Mouse (Mus musculus) erythroblast, adult 5-6 weeks (primary cell): ENCODE measurements around the gene Zan. TPM values are rescaled to one million over a fixed set of nuclear protein-coding genes. Genes with fewer than 3 reads are reported as not detected.

Source experiments
- ATAC-seq: replicated peaks from 2 replicates; pipeline ENCODE4 v1.8.0; 2016; ENCODE audit warnings: moderate number of reproducible peaks, mild to moderate bottlenecking, moderate TSS enrichment, inconsistent platforms; ENCODE audit not compliant: poor library complexity, low FRiP score, severe bottlenecking
- total RNA-seq, 2 experiments: library from RNA; stranded (forward) in 1 of 2; stranded (reverse) in 1 of 2; fragments of 150-400 nt in 1 of 2; fragments of 200-764, 138-1000 nt in 1 of 2; gene quantifications; 2 replicates each; pipeline versions ENCODE4 v1.2.3 to v1.2.4; 2015 to 2017; ENCODE audit warnings: low replicate concordance in 2 of 2

Zan gene
- total RNA-seq, 2 experiments from 2014 or later: not detected

GRCm38 (mm10) chr5:137419841-137420240, 57.0 kb downstream of the Zan start:
- no peak for ATAC-seq

DNA sequence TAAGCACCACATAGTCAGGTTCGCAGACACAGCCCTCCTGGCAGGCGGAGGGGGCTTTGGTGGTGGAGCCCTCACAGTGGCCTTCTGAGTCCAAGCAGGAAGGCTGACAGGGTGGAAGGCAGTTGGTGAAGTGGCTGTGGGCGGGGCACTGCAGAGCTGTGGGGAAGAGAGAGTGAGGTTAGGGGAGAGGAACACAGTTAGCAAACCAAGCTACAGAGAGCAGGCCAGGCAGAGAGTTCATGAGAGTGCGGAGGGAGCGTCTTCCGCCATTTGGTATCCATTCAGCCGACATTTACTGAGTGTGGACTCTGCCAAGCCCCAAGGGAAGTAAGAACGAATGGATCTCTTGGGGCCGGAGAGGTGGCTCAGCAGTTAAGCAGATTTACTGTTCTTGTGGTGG, 57.8 kb downstream of the Zan start:
- no peak for ATAC-seq

DNA sequence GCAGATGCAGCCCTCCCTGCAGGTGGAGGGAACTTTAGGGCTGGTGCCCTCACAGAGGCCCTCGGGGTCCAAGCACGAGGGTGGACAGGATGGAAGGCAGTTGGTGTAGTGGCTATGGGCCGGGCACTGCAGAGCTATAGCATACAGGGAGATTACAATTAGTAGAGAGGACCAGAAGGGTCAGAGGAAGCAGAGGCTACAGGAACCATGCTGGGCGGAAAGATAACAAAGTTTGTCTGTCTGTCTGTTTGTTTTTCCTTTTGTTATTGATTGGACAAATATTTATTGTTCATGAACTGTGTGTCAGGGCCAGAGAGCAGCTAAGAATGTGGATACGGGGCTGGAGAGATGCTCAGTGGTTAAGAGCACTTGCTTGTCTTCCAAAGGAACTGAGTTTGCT, 62.6 kb downstream of the Zan start:
- ATAC-seq: no peak

DNA sequence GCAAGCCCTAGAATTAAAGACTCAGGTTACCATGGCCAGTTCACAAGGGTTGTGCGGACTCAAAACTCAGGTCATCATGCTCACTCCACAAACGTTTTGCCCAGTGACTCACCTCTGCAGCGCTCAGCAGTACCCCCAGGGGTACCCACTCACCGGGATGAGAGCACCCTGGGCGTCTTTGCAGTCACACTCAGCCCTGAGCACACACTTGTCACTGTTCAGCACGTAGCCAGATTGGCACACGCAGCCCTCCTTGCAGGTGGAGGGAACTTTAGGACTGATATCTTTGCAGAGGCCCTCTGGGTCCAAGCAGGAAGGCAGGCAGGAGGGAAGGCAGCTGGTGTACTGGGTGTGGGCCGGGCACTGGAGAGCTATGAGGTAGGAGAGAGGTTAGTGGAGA, 65.6 kb downstream of the Zan start:
- ATAC-seq: no peak

GRCm38 (mm10) chr5:137410549-137410948, 66.3 kb downstream of the Zan start:
- ATAC-seq: no peak

DNA sequence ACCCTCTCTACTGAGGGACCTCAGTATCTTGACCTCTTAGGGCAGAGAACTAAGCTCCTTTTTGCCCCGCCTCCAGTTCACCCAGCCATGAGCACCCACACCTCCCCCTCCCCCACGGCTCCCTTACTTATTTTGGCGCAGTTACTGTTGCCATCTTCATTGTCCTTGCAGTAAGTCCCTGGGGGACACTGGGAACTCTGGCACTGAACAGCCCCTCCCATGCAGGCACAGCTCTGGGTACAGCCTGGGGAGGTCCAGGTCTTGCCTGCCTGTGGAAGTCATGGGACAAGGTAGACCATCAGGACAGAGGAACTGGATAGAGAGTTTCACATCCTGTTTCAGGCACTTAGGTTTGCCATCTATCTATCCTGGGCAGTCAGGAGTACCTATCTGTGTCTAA, 66.8 kb downstream of the Zan start:
- ATAC-seq: no peak

GRCm38 (mm10) chr5:137409451-137409850, 67.4 kb downstream of the Zan start:
- no peak for ATAC-seq

DNA sequence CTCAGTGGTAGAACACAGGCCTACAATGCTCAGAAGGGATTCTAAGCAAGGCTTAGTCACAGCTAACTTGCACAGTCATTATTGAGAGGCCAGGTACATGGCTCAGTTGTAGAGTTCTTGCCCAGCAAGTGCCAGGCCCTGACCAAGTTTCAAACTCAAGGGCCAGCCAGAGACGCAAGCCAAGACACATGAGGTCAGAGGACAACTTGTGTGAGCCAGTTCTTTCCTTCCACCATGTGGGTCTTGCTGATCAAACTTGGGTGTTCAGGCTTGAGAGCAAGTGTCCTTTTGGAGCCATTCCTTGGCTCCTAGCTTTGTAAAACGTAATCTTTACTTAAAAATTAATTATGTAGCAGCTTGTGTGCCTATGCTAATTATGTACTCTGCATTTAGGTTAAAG, 72.8 kb downstream of the Zan start:
- ATAC-seq: no peak

- no peak for ATAC-seq
Measured at GRCm38 (mm10) chr5:137394456-137394855, 82.4 kb downstream of the Zan start.

DNA sequence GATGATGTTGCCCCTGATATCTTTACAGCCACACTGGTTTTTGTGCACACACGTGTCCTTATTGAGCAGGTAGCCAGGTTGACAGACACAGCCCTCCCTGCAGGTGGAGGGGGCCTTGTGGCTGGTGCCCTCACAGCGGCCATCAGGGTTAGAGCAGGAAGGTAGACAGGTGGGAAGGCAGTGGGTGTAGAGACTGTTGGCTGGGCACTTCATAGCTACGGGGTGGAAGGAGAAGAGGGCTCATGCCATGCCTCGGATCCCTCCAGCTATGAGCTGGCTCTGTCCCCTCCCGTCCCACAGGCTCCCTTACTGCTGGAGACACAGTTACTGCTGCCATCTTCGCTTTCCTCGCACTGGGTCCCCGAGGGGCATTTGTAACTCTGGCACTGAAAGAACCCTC, 85.2 kb downstream of the Zan start:
- ATAC-seq: no peak

- ATAC-seq: no peak
Measured at GRCm38 (mm10) chr5:137386712-137387111, 90.2 kb downstream of the Zan start.

DNA sequence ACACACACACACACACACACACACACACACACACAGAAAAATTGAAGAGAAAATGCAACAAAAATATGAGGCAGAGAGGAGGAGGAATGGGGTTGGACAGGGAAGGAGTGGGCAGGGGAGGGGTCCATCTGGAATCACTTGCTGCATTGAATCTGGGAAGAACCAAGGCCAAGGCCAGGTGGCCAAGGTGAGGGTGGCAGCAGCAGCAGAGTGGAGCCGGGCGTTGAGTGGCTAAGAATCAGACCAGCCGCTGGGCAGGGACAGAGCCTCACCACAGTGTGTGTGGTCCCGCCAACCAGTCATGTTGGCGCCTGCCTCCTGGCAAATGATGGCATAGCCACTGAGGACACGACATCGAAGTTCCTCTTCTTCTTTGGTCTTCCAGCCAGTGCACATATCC, 93.4 kb downstream of the Zan start:
- no peak for ATAC-seq

DNA sequence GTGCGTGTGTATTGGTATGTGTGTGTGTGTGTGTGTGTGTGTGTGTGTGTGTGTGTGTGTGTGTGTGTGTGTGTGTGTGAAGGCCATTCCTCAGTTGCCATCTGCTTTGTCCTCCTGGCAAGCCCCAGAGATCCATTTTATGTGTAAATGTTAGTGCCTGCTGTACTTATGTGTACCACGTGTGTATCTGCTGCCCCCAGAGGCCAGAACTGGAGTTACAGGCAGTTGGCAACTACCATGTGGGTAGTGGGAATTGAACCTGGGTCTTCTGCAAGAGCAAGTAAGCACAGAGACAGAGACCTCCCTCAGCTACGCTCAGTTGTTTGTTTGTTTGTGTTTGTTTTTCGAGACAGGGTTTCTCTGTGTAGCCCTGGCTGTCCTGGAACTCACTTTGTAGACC, 95.7 kb downstream of the Zan start:
- peak; percentile 72 for ATAC-seq

- no peak for ATAC-seq
Measured at GRCm38 (mm10) chr5:137377603-137378002, 99.3 kb downstream of the Zan start.

GRCm38 (mm10) chr5:137377176-137377575, 99.7 kb downstream of the Zan start:
- no peak for ATAC-seq

- no peak for ATAC-seq
Measured at GRCm38 (mm10) chr5:137376722-137377121, 100.1 kb downstream of the Zan start.

- ATAC-seq: no peak
Measured at GRCm38 (mm10) chr5:137376198-137376597, 100.7 kb downstream of the Zan start.

DNA sequence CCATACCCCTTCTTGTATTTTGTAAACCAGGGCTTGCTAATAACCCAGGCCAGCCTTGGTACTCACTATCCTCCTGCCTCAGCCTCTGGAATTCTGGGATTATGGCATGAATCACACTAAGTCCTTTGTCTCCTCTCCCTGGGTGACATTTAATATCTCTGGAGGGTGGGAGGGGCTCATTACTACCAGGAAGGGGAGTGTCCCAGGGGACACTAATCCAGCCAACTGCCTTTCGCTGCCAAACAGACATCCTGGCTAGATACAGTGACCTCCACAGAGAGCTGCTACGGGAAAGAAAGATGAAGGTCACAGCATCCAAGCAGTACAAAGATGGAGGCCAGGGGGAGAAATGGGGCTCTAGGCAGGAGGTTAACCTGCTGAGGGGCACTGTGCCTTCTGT, 101.2 kb downstream of the Zan start:
- no peak for ATAC-seq

GRCm38 (mm10) chr5:137374521-137375080, 102.3 kb downstream of the Zan start:
- no peak for ATAC-seq

DNA sequence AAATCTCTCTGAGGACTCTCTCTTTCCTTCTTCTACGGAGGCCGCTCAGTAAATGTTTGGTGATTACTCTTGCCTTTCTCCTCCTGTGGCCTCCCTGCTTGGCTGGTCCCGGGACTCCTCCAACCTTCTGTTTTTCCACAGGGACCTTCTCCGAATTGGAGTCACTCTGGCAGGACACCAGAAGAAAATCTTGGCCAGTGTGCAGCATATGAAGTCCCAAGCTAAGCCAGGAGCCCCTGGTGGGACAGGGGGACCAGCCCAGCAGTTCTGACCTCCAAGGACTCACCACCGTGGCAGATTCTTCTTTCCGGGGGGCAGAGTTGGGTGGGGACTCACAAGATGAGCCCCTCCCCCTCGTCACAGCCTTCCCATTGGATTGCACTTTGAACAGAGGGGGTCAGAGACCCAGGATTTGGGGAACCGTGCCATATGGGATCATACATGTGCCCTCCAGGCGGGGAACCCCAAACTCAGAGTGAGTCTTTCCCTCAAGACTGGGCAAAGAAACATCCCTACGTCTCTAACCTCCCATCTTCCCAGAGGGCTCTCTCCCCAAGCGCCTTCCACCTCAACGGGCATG, 103.4 kb downstream of the Zan start:
- ATAC-seq: no peak

DNA sequence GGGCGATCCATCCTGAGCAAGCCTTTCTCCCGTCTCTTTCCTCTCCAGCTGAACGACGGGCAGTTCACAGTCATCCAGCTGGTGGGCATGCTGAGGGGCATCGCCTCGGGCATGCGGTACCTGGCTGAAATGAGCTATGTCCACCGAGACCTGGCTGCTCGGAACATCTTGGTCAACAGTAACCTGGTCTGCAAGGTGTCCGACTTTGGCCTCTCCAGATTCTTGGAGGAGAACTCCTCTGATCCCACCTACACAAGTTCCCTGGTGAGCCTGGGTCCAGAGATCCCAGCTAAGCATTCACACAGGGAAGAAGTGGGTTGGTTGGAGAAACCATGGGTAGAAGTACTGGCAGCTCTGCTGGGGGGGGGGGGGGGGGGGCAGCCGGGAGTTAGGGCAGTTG, 107.2 kb downstream of the Zan start:
- no peak for ATAC-seq

- ATAC-seq: no peak
Measured at GRCm38 (mm10) chr5:137358382-137358781, 118.5 kb downstream of the Zan start.
